Mouse (Mus musculus): ENCODE data around the gene Mblac2. TPM values are rescaled to one million over a fixed set of nuclear protein-coding genes. Genes with fewer than 3 reads are reported as not detected.

Gene Mblac2
- polyA plus RNA-seq, 1 experiment from 2014 or later: 7.3 TPM

DNA sequence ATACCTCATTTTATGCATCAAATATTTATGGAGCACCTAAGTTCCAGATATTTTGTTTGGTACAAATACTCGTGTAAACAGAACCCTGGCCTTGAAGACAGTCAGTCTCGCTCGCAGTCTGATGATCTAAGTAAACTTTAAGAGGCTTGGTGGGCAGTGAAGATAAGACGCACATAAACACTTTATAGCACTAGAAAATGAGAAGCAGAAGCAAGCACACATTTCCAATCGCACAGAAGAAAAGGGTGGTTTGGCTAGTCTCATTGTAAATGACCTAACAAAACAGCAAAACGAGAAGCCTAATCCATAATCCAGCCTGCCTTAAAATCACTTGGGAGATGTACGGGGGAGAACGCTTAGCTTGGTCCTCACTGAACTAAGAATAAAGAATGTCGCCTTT, 71.3 kb downstream of the Mblac2 start:
- H3K9ac ChIP-seq (ENCODE audit: low read length): peak overlapping the region; percentile 94
- 31% methylated on average over 9 of the region's 9 CpGs for WGBS
- H3K4me1 ChIP-seq (replicated peaks; ENCODE audit: control insufficient read depth, insufficient read depth, low read length): peaks cover 6% of the 10 kb centered on the region
- H3K27ac ChIP-seq (ENCODE audit: low read depth): peak overlapping the region; percentile 98; the same call in 1 of the 2 replicates
- ATAC-seq (replicated peaks; ENCODE audit: low FRiP score, low TSS enrichment, low read depth) (no peak), DNase-seq (ENCODE audit: low spot score) (no peak)
- H3K4me2 ChIP-seq (ENCODE audit: low read length): peak overlapping the region; percentile 49
- no peaks in the 10 kb centered on the region for H3K27me3 ChIP-seq (replicated peaks; ENCODE audit: control insufficient read depth, insufficient read depth, low read length)
- peaks cover 19% of the 10 kb centered on the region for H3K36me3 ChIP-seq (ENCODE audit: control insufficient read depth, insufficient read depth, low read length)
- no peaks in the 10 kb centered on the region for H3K9me3 ChIP-seq (ENCODE audit: control insufficient read depth, low read length)
- H3K4me3 ChIP-seq (ENCODE audit: low read depth, low read length): peak overlapping the region; percentile 72

DNA sequence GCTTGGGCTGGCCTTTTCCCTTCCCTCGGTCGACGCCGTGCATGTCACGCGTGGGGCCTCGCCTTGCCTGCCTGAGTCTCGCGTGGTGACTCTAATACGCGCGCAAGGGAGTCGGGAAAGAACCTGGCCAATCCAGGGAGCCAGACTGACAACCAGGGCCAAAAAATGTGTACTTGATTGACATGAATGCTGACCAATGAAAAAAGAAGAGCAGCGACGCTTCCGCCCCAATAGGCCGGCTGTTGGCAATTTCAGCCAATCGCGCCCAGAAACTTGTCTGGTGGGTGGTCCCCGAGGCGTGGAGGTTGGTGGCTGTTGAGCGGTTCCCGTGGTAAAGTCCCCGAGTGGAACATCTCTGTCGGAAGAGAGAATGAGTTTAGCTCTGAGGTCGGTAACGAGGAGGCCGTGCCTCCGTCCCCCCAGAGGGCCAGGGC, 71.8 kb downstream of the Mblac2 start, which contains the start of gene Cetn3:
Gene Cetn3, plus strand, starts transcription at position 107 of the 434 bp plus-strand sequence.
- H3K36me3 ChIP-seq (ENCODE audit: control insufficient read depth, insufficient read depth, low read length): peaks cover 23% of the 10 kb centered on the region
- ATAC-seq (replicated peaks; ENCODE audit: low FRiP score, low TSS enrichment, low read depth) (peak; percentile 92), DNase-seq (ENCODE audit: low spot score) (no peak)
- peak within 1 kb of the TSS; percentile 94 for H3K9ac ChIP-seq (ENCODE audit: low read length)
- H3K9me3 ChIP-seq (ENCODE audit: control insufficient read depth, low read length): no peaks in the 10 kb centered on the region
- peak within 1 kb of the TSS; percentile 57 for H3K4me2 ChIP-seq (ENCODE audit: low read length)
- WGBS: under 1% methylated on average over 29 of the region's 29 CpGs
- peaks cover 6% of the 10 kb centered on the region for H3K4me1 ChIP-seq (replicated peaks; ENCODE audit: control insufficient read depth, insufficient read depth, low read length)
- peak within 1 kb of the TSS; percentile 72 for H3K4me3 ChIP-seq (ENCODE audit: low read depth, low read length)
- peak within 1 kb of the TSS; percentile 98 for H3K27ac ChIP-seq (ENCODE audit: low read depth)
- H3K27me3 ChIP-seq (replicated peaks; ENCODE audit: control insufficient read depth, insufficient read depth, low read length): no peaks in the 10 kb centered on the region

DNA sequence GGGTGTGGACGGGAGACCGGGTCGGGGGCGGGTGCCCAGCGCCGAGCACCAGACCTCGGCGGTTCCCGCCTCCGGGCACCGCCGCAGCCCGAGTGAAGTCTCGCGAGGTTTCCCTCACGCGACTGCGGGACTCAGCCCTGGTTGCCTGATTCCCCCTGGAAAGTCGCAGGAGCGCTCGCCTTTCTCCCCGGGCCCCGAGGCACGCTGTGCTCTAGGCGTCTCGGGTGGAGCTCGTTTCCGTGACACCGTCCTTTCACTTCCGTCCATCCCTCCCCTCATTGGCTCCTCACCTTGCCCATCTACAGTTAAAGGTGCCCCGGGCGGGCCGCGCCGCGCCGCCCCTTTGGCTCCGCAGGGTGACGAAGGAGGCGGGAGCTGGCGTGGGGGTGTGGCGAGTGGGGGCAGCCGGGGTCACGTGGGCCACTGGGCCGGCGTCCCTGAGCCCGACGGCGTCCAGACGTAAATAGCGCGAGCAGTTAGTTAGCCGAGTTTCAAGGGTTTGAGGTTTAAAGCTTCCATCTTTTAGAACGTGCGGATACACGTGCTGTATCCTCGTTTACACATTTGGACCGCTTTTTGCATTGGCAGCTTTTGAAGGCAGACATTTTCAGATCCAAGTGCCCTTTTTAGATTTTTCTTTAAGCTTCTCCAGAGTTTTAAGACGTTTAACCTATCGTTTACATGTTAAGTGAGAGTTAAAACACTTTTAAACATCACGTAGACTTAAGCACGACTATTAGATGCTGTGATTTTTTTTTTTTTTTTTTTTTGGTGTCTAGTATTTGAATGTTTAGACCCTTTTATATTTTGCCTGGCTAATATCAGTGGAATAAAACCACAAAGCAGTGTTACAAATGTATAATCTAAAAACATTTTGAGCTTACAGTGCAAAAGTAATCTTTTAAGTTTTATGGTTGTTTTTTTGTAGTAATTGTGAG, 72.5 kb downstream of the Mblac2 start:
- under 1% methylated on average over 62 of the region's 62 CpGs for WGBS
- peak overlapping the region; percentile 57 for H3K4me2 ChIP-seq (ENCODE audit: low read length)

DNA sequence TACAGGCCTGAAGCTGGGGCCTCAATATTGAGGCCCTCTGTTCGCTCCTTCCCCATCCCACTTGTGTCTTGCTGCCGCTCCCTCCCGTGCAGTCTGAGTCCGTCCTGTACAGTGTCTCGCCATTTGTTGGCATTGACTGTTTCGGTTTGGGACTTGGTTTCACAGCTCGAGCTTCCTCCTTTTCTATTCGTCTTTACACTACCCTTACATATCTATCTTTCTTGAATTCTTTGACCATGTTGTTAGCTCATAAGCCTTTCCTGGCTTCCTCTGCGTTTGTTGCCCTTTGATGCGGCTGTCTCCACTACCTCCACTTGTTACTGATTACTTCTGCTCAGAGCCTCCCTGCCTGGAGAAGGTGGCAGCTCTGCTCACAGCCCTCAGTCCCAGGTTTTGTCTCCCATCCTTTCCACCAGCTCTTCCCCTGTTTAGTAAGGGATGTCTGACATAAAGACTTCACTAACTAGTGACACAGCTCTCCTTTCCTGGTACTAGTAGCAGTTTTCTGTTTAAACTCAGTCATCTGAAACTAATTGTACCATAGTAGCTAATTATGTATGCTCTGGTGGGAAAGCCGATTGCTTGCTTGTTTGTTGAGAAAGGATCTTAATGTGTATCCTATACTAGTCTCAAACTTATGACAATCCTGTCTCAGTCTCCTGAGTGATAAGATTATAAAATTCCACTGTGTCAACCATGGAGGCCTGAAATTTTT, 74.8 kb downstream of the Mblac2 start:
- DNase-seq (ENCODE audit: low spot score) (no peak), ATAC-seq (replicated peaks; ENCODE audit: low FRiP score, low TSS enrichment, low read depth) (no peak)
- H3K27ac ChIP-seq (ENCODE audit: low read depth): no peak overlapping the region
- H3K4me3 ChIP-seq (ENCODE audit: low read depth, low read length): no peak overlapping the region
- peaks cover 6% of the 10 kb centered on the region for H3K4me1 ChIP-seq (replicated peaks; ENCODE audit: control insufficient read depth, insufficient read depth, low read length)
- peaks cover 40% of the 10 kb centered on the region for H3K36me3 ChIP-seq (ENCODE audit: control insufficient read depth, insufficient read depth, low read length)
- no peaks in the 10 kb centered on the region for H3K9me3 ChIP-seq (ENCODE audit: control insufficient read depth, low read length)
- H3K9ac ChIP-seq (ENCODE audit: low read length): no peak overlapping the region
- H3K4me2 ChIP-seq (ENCODE audit: low read length): no peak overlapping the region
- 84% methylated on average over 11 of the region's 11 CpGs for WGBS
- H3K27me3 ChIP-seq (replicated peaks; ENCODE audit: control insufficient read depth, insufficient read depth, low read length): no peaks in the 10 kb centered on the region

More for the DNA sequence above, 72.5 kb downstream of the Mblac2 start:
- Histone ChIP-seq H3K4me1 (replicated peaks; ENCODE audit: control insufficient read depth, insufficient read depth, low read length) (peaks cover 6% of the 10 kb centered on the region), H3K27me3 (replicated peaks; ENCODE audit: control insufficient read depth, insufficient read depth, low read length) (no peaks in the 10 kb centered on the region), H3K9ac (ENCODE audit: low read length) (peak overlapping the region; percentile 94), H3K4me3 (ENCODE audit: low read depth, low read length) (peak overlapping the region; percentile 72), H3K27ac (ENCODE audit: low read depth) (peak overlapping the region; percentile 98), H3K9me3 (ENCODE audit: control insufficient read depth, low read length) (no peaks in the 10 kb centered on the region), H3K36me3 (ENCODE audit: control insufficient read depth, insufficient read depth, low read length) (peaks cover 30% of the 10 kb centered on the region)
- DNase-seq (ENCODE audit: low spot score) (peak; percentile 98), ATAC-seq (replicated peaks; ENCODE audit: low FRiP score, low TSS enrichment, low read depth) (peak; percentile 99)

DNA sequence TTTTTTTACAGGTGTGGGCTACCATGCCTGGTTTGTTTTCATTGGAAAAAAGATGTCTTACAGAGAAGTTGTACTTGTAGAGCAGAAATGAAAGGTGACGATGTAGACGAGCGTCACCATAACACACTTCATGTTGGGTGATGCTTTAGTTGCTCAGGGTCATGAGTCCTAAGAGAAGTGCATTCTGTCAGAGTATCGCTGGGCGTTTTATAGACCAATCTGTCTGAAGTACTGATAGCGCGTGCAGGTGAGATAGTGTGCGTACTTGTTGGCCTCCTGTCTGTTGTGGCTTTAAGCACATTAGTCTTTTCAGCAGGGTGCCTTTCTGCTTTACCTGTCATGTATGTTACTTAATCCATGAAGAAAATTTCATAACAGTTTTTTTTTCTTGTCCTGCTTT, 79.0 kb downstream of the Mblac2 start:
- DNase-seq (ENCODE audit: low spot score): no peak
- Histone ChIP-seq H3K4me3 (ENCODE audit: low read depth, low read length) (no peak overlapping the region), H3K4me1 (replicated peaks; ENCODE audit: control insufficient read depth, insufficient read depth, low read length) (no peaks in the 10 kb centered on the region), H3K27ac (ENCODE audit: low read depth) (no peak overlapping the region), H3K36me3 (ENCODE audit: control insufficient read depth, insufficient read depth, low read length) (peaks cover 52% of the 10 kb centered on the region), H3K9ac (ENCODE audit: low read length) (no peak overlapping the region), H3K9me3 (ENCODE audit: control insufficient read depth, low read length) (no peaks in the 10 kb centered on the region), H3K27me3 (replicated peaks; ENCODE audit: control insufficient read depth, insufficient read depth, low read length) (no peaks in the 10 kb centered on the region), H3K4me2 (ENCODE audit: low read length) (no peak overlapping the region)
- ATAC-seq (replicated peaks; ENCODE audit: low FRiP score, low TSS enrichment, low read depth): no peak
- WGBS: 91% methylated on average over 8 of the region's 8 CpGs

DNA sequence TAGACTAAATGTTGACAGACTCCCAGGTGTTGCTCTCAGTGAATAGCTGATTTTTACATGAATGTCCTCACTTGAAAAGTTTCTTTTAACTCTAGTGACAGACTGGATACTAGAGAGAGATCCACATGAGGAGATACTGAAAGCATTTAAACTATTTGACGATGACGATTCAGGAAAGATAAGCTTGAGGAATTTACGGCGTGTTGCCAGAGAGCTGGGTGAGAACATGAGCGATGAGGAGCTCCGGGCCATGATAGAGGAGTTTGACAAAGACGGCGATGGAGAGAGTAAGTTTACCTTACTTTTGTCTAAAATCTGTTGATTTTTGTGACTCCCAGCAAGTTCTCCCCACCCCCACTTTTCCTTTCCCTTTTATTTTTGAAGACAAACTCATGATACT, 80.7 kb downstream of the Mblac2 start:
- 38% methylated on average over 8 of the region's 8 CpGs for WGBS
- ATAC-seq (replicated peaks; ENCODE audit: low FRiP score, low TSS enrichment, low read depth): no peak

DNA sequence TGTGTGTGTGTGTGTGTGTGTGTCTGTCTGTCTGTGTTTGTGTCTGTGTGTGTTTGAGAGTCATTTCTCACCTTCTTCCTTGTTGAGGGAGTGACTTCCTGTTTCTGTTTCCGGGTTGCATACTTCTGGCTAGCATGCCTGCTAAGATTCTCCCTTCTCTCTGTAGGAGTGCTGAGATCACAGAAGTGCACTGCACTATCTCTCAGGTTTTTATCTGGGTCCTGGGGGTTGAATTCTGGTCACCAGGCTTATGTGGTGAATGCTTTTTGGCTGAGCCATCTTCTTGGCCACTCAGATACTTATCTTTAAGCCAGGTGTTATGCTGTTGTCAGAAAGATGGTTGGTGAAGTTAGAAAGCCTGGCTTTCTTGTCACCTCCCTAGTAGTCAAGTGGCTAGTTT, 82.7 kb downstream of the Mblac2 start:
- H3K4me2 ChIP-seq (ENCODE audit: low read length): no peak overlapping the region
- 0 out of 2 replicates have a peak, but pooled peaks cover under 1% of the 10 kb centered on the region for H3K4me1 ChIP-seq (replicated peaks; ENCODE audit: control insufficient read depth, insufficient read depth, low read length)
- 29% methylated on average over 1 of the region's 1 CpGs for WGBS
- H3K36me3 ChIP-seq (ENCODE audit: control insufficient read depth, insufficient read depth, low read length): peaks cover 24% of the 10 kb centered on the region
- no peak overlapping the region for H3K9ac ChIP-seq (ENCODE audit: low read length)
- no peaks in the 10 kb centered on the region for H3K9me3 ChIP-seq (ENCODE audit: control insufficient read depth, low read length)
- H3K4me3 ChIP-seq (ENCODE audit: low read depth, low read length): no peak overlapping the region
- ATAC-seq (replicated peaks; ENCODE audit: low FRiP score, low TSS enrichment, low read depth) (no peak), DNase-seq (ENCODE audit: low spot score) (no peak)
- H3K27ac ChIP-seq (ENCODE audit: low read depth): no peak overlapping the region
- no peaks in the 10 kb centered on the region for H3K27me3 ChIP-seq (replicated peaks; ENCODE audit: control insufficient read depth, insufficient read depth, low read length)

More for the DNA sequence above, 80.7 kb downstream of the Mblac2 start:
- no peak for DNase-seq (ENCODE audit: low spot score)
- Histone ChIP-seq H3K36me3 (ENCODE audit: control insufficient read depth, insufficient read depth, low read length) (peaks cover 41% of the 10 kb centered on the region), H3K9ac (ENCODE audit: low read length) (no peak overlapping the region), H3K27ac (ENCODE audit: low read depth) (no peak overlapping the region), H3K4me1 (replicated peaks; ENCODE audit: control insufficient read depth, insufficient read depth, low read length) (no peaks in the 10 kb centered on the region), H3K4me3 (ENCODE audit: low read depth, low read length) (no peak overlapping the region), H3K27me3 (replicated peaks; ENCODE audit: control insufficient read depth, insufficient read depth, low read length) (no peaks in the 10 kb centered on the region), H3K4me2 (ENCODE audit: low read length) (no peak overlapping the region), H3K9me3 (ENCODE audit: control insufficient read depth, low read length) (no peaks in the 10 kb centered on the region)

DNA sequence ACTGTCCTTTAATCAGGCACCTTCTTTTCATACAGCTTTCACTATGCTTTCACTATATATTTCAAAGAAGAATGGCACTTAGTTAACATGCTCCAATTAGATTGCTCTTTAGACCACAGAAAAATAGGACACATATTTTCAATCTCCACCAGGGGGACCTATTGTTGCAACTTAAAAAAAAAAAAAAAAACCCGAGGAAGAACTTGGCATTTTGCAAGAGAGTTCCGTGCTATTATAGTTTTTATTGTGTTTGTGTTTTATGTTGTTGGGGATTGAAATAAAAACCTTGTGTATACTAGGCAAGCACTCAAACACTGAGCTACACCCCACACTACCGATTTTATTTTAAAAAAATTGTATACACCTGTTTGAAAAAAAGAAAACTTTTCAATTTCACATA, 90.0 kb downstream of the Mblac2 start:
- H3K27ac ChIP-seq (ENCODE audit: low read depth): no peak overlapping the region
- H3K27me3 ChIP-seq (replicated peaks; ENCODE audit: control insufficient read depth, insufficient read depth, low read length): no peaks in the 10 kb centered on the region
- H3K9me3 ChIP-seq (ENCODE audit: control insufficient read depth, low read length): no peaks in the 10 kb centered on the region
- 42% methylated on average over 3 of the region's 3 CpGs for WGBS
- no peaks in the 10 kb centered on the region for H3K36me3 ChIP-seq (ENCODE audit: control insufficient read depth, insufficient read depth, low read length)
- no peak for DNase-seq (ENCODE audit: low spot score)
- no peak overlapping the region for H3K4me2 ChIP-seq (ENCODE audit: low read length)
- no peak for ATAC-seq (replicated peaks; ENCODE audit: low FRiP score, low TSS enrichment, low read depth)
- no peak overlapping the region for H3K4me3 ChIP-seq (ENCODE audit: low read depth, low read length)
- H3K9ac ChIP-seq (ENCODE audit: low read length): no peak overlapping the region
- H3K4me1 ChIP-seq (replicated peaks; ENCODE audit: control insufficient read depth, insufficient read depth, low read length): 0 out of 2 replicates have a peak, but pooled peaks cover 5% of the 10 kb centered on the region

Data from intestine, embryonic 14.5 days (tissue).